Mouse (Mus musculus) embryonic facial prominence, embryonic 11.5 days (tissue): ENCODE data around the gene Cdhr1. TPM values are rescaled to one million over a fixed set of nuclear protein-coding genes. Genes with fewer than 3 reads are reported as not detected.

Experiments
- ATAC-seq: fragments of 200-750 bp; cut with Nextera tagmentation; replicated peaks from 2 replicates; pipeline ENCODE4 v1.8.0; 2017; ENCODE audit warnings: low read depth; ENCODE audit not compliant: insufficient number of reproducible peaks, low FRiP score, low TSS enrichment
- DNase-seq: peaks from one replicate; pipeline ENCODE4 v3.0.0-alpha.2; 2015; ENCODE audit warnings: low spot score
- H3K27ac ChIP-seq: fragments of 300-500 bp; sonication (generic); replicated peaks from 2 replicates; pipeline ENCODE4 v1.5.1; 2014; ENCODE audit warnings: mild to moderate bottlenecking, low read depth, low read length, control low read depth
- H3K27me3 ChIP-seq: fragments of 300-500 bp; sonication (generic); 2 replicates; pipeline ENCODE4 v1.6.1; 2014; ENCODE audit warnings: mild to moderate bottlenecking, low read length, moderate library complexity, mixed read lengths; ENCODE audit not compliant: control insufficient read depth, insufficient read depth
- H3K36me3 ChIP-seq: fragments of 300-500 bp; sonication (generic); replicated peaks from 2 replicates; pipeline ENCODE4 v1.6.1; 2014; ENCODE audit warnings: low read depth, mild to moderate bottlenecking, low read length, moderate library complexity, mixed read lengths; ENCODE audit not compliant: control insufficient read depth, insufficient read depth
- H3K4me1 ChIP-seq: fragments of 300-500 bp; sonication (generic); 2 replicates; pipeline ENCODE4 v1.6.1; 2014; ENCODE audit warnings: low read length, mixed read lengths; ENCODE audit not compliant: control insufficient read depth, insufficient read depth
- H3K4me2 ChIP-seq: fragments of 300-500 bp; sonication (generic); 2 replicates; pipeline ENCODE4 v1.6.1; 2014; ENCODE audit warnings: low read depth, mild to moderate bottlenecking, control low read depth, low read length, moderate library complexity
- H3K4me3 ChIP-seq: fragments of 300-500 bp; sonication (generic); 2 replicates; pipeline ENCODE4 v1.5.1; 2014; ENCODE audit warnings: low read depth, low read length, control low read depth
- H3K9ac ChIP-seq: fragments of 300-500 bp; sonication (generic); replicated peaks from 2 replicates; pipeline ENCODE4 v1.6.1; 2014; ENCODE audit warnings: mild to moderate bottlenecking, control low read depth, low read length
- H3K9me3 ChIP-seq: fragments of 300-500 bp; sonication (generic); replicated peaks from 2 replicates; pipeline ENCODE4 v1.6.1; 2016; ENCODE audit warnings: mild to moderate bottlenecking, low read length, inconsistent platforms, mixed read lengths; ENCODE audit not compliant: control insufficient read depth
- WGBS: fragments of 180-500 bp; shearing (Covaris S2); extraction: QIAGEN DNeasy Blood & Tissue Kit; methylation state at CpG from one replicate; pipeline ENCODE4 v1.1.7; 2014; 5-methylcytosine and 5-hydroxymethylcytosine counted together
- polyA plus RNA-seq: library from polyadenylated mRNA; unstranded; fragments of >200 nt; fragmentation: Nextera tagmentation; extraction: Ambion mirVana; gene quantifications from 2 replicates; pipeline ENCODE4 v1.2.1, GENCODE M21; 2014

Cdhr1 gene
- polyA plus RNA-seq, 1 experiment from 2014 or later, result 3.1 TPM

GRCm38 (mm10) chr14:37067629-37068028 is 30.5 kb downstream of the Cdhr1 start, which contains the start of gene Lrit2:
TSS of gene Lrit2 (plus strand) at chr14:37067929.
- no peak within 1 kb of the TSS for H3K9ac ChIP-seq
- H3K36me3 ChIP-seq, result no peaks in the 10 kb centered on the region
- no peaks in the 10 kb centered on the region for H3K27me3 ChIP-seq
- H3K4me3 ChIP-seq, result no peak within 1 kb of the TSS
- ATAC-seq, result no peak
- no peaks in the 10 kb centered on the region for H3K4me1 ChIP-seq
- no peaks in the 10 kb centered on the region for H3K9me3 ChIP-seq
- H3K27ac ChIP-seq, result no peak within 1 kb of the TSS
- no peak for DNase-seq
- no peak within 1 kb of the TSS for H3K4me2 ChIP-seq
- WGBS, result 81% methylated on average over 5 of the region's 5 CpGs

- no peaks in the 10 kb centered on the region for H3K4me1 ChIP-seq
- H3K27ac ChIP-seq, result no peak overlapping the region
- ATAC-seq, result no peak
- no peaks in the 10 kb centered on the region for H3K27me3 ChIP-seq
- no peaks in the 10 kb centered on the region for H3K9me3 ChIP-seq
- no peak overlapping the region for H3K4me3 ChIP-seq
- H3K4me2 ChIP-seq, result no peak overlapping the region
- 59% methylated on average over 2 of the region's 2 CpGs for WGBS
- DNase-seq, result no peak
- H3K36me3 ChIP-seq, result no peaks in the 10 kb centered on the region
- H3K9ac ChIP-seq, result no peak overlapping the region
These were observed 31.5 kb downstream of the Cdhr1 start for GRCm38 (mm10) chr14:37066636-37067035.

DNA sequence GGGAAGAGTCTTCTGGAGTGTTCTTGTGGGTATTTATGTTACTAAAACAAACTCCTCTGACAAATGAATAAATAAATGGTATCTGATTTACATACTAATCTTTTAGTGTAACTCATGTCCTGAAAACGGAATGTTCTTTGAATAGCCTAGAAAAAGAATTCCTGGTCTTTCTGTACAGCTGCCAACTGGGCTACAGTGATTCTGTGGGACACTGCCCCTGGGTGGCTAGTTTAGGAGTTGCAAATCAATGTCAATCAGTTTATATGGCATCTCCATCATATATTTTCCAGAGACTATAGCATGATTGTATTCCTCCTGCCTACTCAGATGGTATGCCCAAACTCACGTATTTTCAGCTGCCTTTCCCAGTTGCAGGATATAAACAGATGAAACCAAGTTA is 33.3 kb downstream of the Cdhr1 start:
- DNase-seq (no peak), ATAC-seq (no peak)
- H3K4me3 ChIP-seq, result no peak overlapping the region
- 62% methylated on average over 2 of the region's 2 CpGs for WGBS
- no peaks in the 10 kb centered on the region for H3K27me3 ChIP-seq
- no peaks in the 10 kb centered on the region for H3K36me3 ChIP-seq
- H3K4me2 ChIP-seq, result no peak overlapping the region
- no peaks in the 10 kb centered on the region for H3K9me3 ChIP-seq
- no peak overlapping the region for H3K27ac ChIP-seq
- H3K9ac ChIP-seq, result no peak overlapping the region
- H3K4me1 ChIP-seq, result no peaks in the 10 kb centered on the region

- H3K27ac ChIP-seq, result no peak within 1 kb of the TSS
- H3K36me3 ChIP-seq, result no peaks in the 10 kb centered on the region
- no peak within 1 kb of the TSS for H3K4me2 ChIP-seq
- ATAC-seq (no peak), DNase-seq (no peak)
- no peaks in the 10 kb centered on the region for H3K9me3 ChIP-seq
- no peak within 1 kb of the TSS for H3K4me3 ChIP-seq
- H3K9ac ChIP-seq, result no peak within 1 kb of the TSS
- H3K4me1 ChIP-seq, result no peaks in the 10 kb centered on the region
- 47% methylated on average over 1 of the region's 1 CpGs for WGBS
- no peaks in the 10 kb centered on the region for H3K27me3 ChIP-seq
These were observed 49.2 kb downstream of the Cdhr1 start, which contains the start of gene Rgr for GRCm38 (mm10) chr14:37048914-37049410. TSS of gene Rgr (minus strand) at chr14:37048964.

GRCm38 (mm10) chr14:37034432-37034831 is 63.7 kb downstream of the Cdhr1 start:
- no peak overlapping the region for H3K9ac ChIP-seq
- H3K36me3 ChIP-seq, result no peaks in the 10 kb centered on the region
- no peaks in the 10 kb centered on the region for H3K9me3 ChIP-seq
- no peaks in the 10 kb centered on the region for H3K27me3 ChIP-seq
- H3K27ac ChIP-seq, result no peak overlapping the region
- ATAC-seq, result no peak
- no peak overlapping the region for H3K4me3 ChIP-seq
- H3K4me1 ChIP-seq, result no peaks in the 10 kb centered on the region
- 46% methylated on average over 5 of the region's 5 CpGs for WGBS
- H3K4me2 ChIP-seq, result no peak overlapping the region
- no peak for DNase-seq

- H3K27me3 ChIP-seq, result no peaks in the 10 kb centered on the region
- no peaks in the 10 kb centered on the region for H3K9me3 ChIP-seq
- no peak overlapping the region for H3K27ac ChIP-seq
- no peak; the same call in 1 of the 2 replicates for ATAC-seq
- DNase-seq, result peak; percentile 79
- no peak overlapping the region for H3K4me3 ChIP-seq
- H3K4me2 ChIP-seq, result no peak overlapping the region
- no peaks in the 10 kb centered on the region for H3K36me3 ChIP-seq
- H3K4me1 ChIP-seq, result no peaks in the 10 kb centered on the region
- WGBS, result 19% methylated on average over 7 of the region's 7 CpGs
- no peak overlapping the region for H3K9ac ChIP-seq
These were observed 64.9 kb downstream of the Cdhr1 start for GRCm38 (mm10) chr14:37033241-37033640.

DNA sequence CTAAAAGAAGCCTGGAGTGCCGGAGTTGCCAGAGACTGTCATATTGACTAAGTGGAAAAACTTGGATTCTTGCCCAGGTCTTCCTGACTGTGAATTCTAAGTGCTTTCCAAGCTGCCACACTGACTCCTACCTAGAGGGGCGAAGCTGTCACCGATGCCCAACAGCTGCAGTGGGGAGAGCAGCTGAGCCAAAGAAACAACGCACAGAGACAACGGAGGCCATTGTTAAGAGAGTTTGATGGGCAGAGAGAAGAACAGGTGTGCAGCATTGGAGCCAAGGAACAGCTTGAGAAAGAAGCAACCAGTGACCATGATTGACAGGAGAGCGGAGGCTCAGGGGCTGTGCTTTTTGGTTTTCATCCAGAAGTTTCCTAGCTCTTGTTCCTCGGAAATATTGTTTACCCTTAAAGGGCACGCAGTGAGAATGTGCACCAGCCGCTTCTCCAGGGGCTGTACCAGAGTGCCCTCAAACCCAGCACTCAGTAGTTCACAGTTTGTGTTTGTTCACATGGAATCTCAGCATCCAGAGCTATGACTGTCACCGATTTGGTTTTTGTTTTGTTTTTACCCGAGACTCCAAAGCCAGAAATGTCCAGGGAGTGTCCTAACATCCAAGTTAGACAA is 65.6 kb downstream of the Cdhr1 start:
- H3K9me3 ChIP-seq, result no peaks in the 10 kb centered on the region
- H3K4me3 ChIP-seq, result no peak overlapping the region
- no peaks in the 10 kb centered on the region for H3K27me3 ChIP-seq
- WGBS, result 80% methylated on average over 11 of the region's 11 CpGs
- no peak overlapping the region for H3K4me2 ChIP-seq
- no peak overlapping the region for H3K9ac ChIP-seq
- DNase-seq, result no peak
- ATAC-seq, result no peak
- H3K27ac ChIP-seq, result no peak overlapping the region
- no peaks in the 10 kb centered on the region for H3K4me1 ChIP-seq
- no peaks in the 10 kb centered on the region for H3K36me3 ChIP-seq

- Histone ChIP-seq H3K27me3 (no peaks in the 10 kb centered on the region), H3K27ac (no peak overlapping the region), H3K4me1 (no peaks in the 10 kb centered on the region), H3K36me3 (no peaks in the 10 kb centered on the region), H3K4me3 (no peak overlapping the region), H3K9ac (no peak overlapping the region), H3K9me3 (no peaks in the 10 kb centered on the region), H3K4me2 (no peak overlapping the region)
- 92% methylated on average over 3 of the region's 3 CpGs for WGBS
- no peak for DNase-seq
- ATAC-seq, result no peak
These were observed 69.6 kb downstream of the Cdhr1 start for GRCm38 (mm10) chr14:37028555-37028954.
